Comparison of ENCODE assay signal across 22 mouse cellular contexts in genomic region chr4:44880065-44880623, GRCm38 (mm10).
A peak's percentile ranks its signal among the peaks of the same experiment; 100 is the strongest.
DNase-seq lines count a peak whose midpoint lies in the region; ATAC-seq and TF ChIP-seq lines count a peak whose summit lies in the region.
"Had no signal": no experiment of that assay in that cellular context is flagged by ENCODE, and none has a peak within 500 bp of the region (broad histone marks: within the 10 kb centered on the region; RNA-seq: fewer than 3 reads in every experiment).

No protein-coding gene starts in this region.

- ATAC-seq in forebrain, postnatal 0 days, result no peak
- no peak for ATAC-seq in neural tube, embryonic 11.5 days (ENCODE audit: insufficient read depth, low FRiP score, low TSS enrichment)
- no peak for ATAC-seq in neural tube, embryonic 15.5 days (ENCODE audit: low FRiP score)
- ATAC-seq: CD4-positive, CD25-positive, alpha-beta regulatory T cell, adult 4 months; intestine, embryonic 16.5 days; liver, embryonic 12.5 days had no signal

- H3K27ac ChIP-seq in forebrain, embryonic 10.5 days, result no peak overlapping the region
- H3K27ac ChIP-seq in forebrain, postnatal 0 days (ENCODE audit: low read depth, low read length), result no peak overlapping the region
- no peak overlapping the region for H3K27ac ChIP-seq in neural tube, embryonic 11.5 days (ENCODE audit: low read depth, low read length)
- no peak overlapping the region for H3K27ac ChIP-seq in neural tube, embryonic 15.5 days (replicated peaks)
- H3K27ac ChIP-seq: embryonic facial prominence, embryonic 13.5 days; heart, embryonic 13.5 days; kidney, postnatal 0 days; limb, embryonic 10.5 days; liver, embryonic 12.5 days; lung, embryonic 15.5 days; macrophage; stomach, embryonic 15.5 days had no signal

- no peaks in the 10 kb centered on the region for H3K9me3 ChIP-seq in forebrain, embryonic 10.5 days
- no peaks in the 10 kb centered on the region for H3K9me3 ChIP-seq in forebrain, postnatal 0 days (ENCODE audit: low read length)
- no peaks in the 10 kb centered on the region for H3K9me3 ChIP-seq in neural tube, embryonic 11.5 days (ENCODE audit: control insufficient read depth, low read length)
- no peaks in the 10 kb centered on the region for H3K9me3 ChIP-seq in neural tube, embryonic 15.5 days (replicated peaks)
- H3K9me3 ChIP-seq: embryonic facial prominence, embryonic 13.5 days; heart, embryonic 13.5 days; limb, embryonic 10.5 days; liver, embryonic 12.5 days; lung, embryonic 15.5 days; stomach, embryonic 15.5 days had no signal

- no peak for TF ChIP-seq CTCF in forebrain, postnatal 0 days (IDR thresholded peaks at IDR 0.05; ENCODE audit: low read depth)

- DNase-seq in forebrain, embryonic 10.5 days (ENCODE audit: extremely low spot score, low spot score), result peak; percentile 18
- no peak for DNase-seq in forebrain, postnatal 0 days
- DNase-seq in neural tube, embryonic 11.5 days (ENCODE audit: low spot score), result peak; percentile 16
- peak; percentile 11 for DNase-seq in mesoderm, embryonic 11.5 days (ENCODE audit: low read depth, low spot score)
- DNase-seq in kidney, adult 9 months, result no peak
- no peak for DNase-seq in adrenal gland, adult (ENCODE audit: inconsistent age in 2 of 2, low spot score in 1 of 2)
- DNase-seq in thymus, postnatal 10 days (ENCODE audit: low spot score in 2 of 2), result no peak
- DNase-seq: cerebellum, postnatal 14 days; heart, postnatal 36 days; retina, postnatal 1 day; thymus, postnatal 36 days had no signal

- H3K4me1 ChIP-seq in forebrain, embryonic 10.5 days, result peaks cover 17% of the 10 kb centered on the region
- H3K4me1 ChIP-seq in forebrain, postnatal 0 days (ENCODE audit: insufficient read depth), result no peaks in the 10 kb centered on the region
- H3K4me1 ChIP-seq in neural tube, embryonic 11.5 days (ENCODE audit: control insufficient read depth, insufficient read depth, low read length), result no peaks in the 10 kb centered on the region
- H3K4me1 ChIP-seq in neural tube, embryonic 15.5 days, result 0 out of 2 replicates have a peak, but pooled peaks cover 2% of the 10 kb centered on the region
- H3K4me1 ChIP-seq: limb, embryonic 10.5 days; liver, embryonic 12.5 days; lung, embryonic 15.5 days; stomach, embryonic 15.5 days had no signal

- H3K4me3 ChIP-seq in forebrain, embryonic 10.5 days, result no peak overlapping the region
- no peak overlapping the region for H3K4me3 ChIP-seq in forebrain, postnatal 0 days (ENCODE audit: low read depth, low read length)
- H3K4me3 ChIP-seq in neural tube, embryonic 11.5 days (ENCODE audit: low read depth, low read length), result no peak overlapping the region
- H3K4me3 ChIP-seq in neural tube, embryonic 15.5 days (replicated peaks), result no peak overlapping the region
- H3K4me3 ChIP-seq: embryonic facial prominence, embryonic 13.5 days; heart, embryonic 13.5 days; limb, embryonic 10.5 days; liver, embryonic 12.5 days; lung, embryonic 15.5 days; stomach, embryonic 15.5 days had no signal

- H3K27me3 ChIP-seq in forebrain, embryonic 10.5 days (ENCODE audit: poor library complexity, severe bottlenecking), result no peaks in the 10 kb centered on the region
- no peaks in the 10 kb centered on the region for H3K27me3 ChIP-seq in forebrain, postnatal 0 days (ENCODE audit: insufficient read depth, low read length)
- no peaks in the 10 kb centered on the region for H3K27me3 ChIP-seq in neural tube, embryonic 11.5 days (ENCODE audit: control insufficient read depth, insufficient read depth, low read length)
- H3K27me3 ChIP-seq in neural tube, embryonic 15.5 days (replicated peaks), result no peaks in the 10 kb centered on the region
- H3K27me3 ChIP-seq: embryonic facial prominence, embryonic 13.5 days; heart, embryonic 13.5 days; liver, embryonic 12.5 days; lung, embryonic 15.5 days; stomach, embryonic 15.5 days had no signal

- 16% methylated on average over 7 of the region's 7 CpGs for WGBS in forebrain, embryonic 10.5 days
- WGBS in forebrain, postnatal 0 days, result 15% methylated on average over 7 of the region's 7 CpGs
- 37% methylated on average over 7 of the region's 7 CpGs for WGBS in neural tube, embryonic 11.5 days
- 28% methylated on average over 7 of the region's 7 CpGs for WGBS in neural tube, embryonic 15.5 days

- H3K9ac ChIP-seq in forebrain, postnatal 0 days, result no peak overlapping the region
- no peak overlapping the region for H3K9ac ChIP-seq in neural tube, embryonic 11.5 days (ENCODE audit: low read length)
- H3K9ac ChIP-seq in neural tube, embryonic 15.5 days (replicated peaks), result no peak overlapping the region
- H3K9ac ChIP-seq: embryonic facial prominence, embryonic 13.5 days; heart, embryonic 13.5 days; liver, embryonic 12.5 days; lung, embryonic 15.5 days; stomach, embryonic 15.5 days had no signal

- no peaks in the 10 kb centered on the region for H3K36me3 ChIP-seq in forebrain, embryonic 10.5 days (replicated peaks)
- H3K36me3 ChIP-seq in forebrain, postnatal 0 days (ENCODE audit: insufficient read depth), result no peaks in the 10 kb centered on the region
- H3K36me3 ChIP-seq in neural tube, embryonic 11.5 days (ENCODE audit: control insufficient read depth, insufficient read depth, low read length), result no peaks in the 10 kb centered on the region
- no peaks in the 10 kb centered on the region for H3K36me3 ChIP-seq in neural tube, embryonic 15.5 days
- H3K36me3 ChIP-seq: embryonic facial prominence, embryonic 13.5 days; heart, embryonic 13.5 days; limb, embryonic 10.5 days; liver, embryonic 12.5 days; lung, embryonic 15.5 days; stomach, embryonic 15.5 days had no signal

- no peak overlapping the region for H3K4me2 ChIP-seq in forebrain, postnatal 0 days (ENCODE audit: low read depth)
- no peak overlapping the region for H3K4me2 ChIP-seq in neural tube, embryonic 11.5 days (ENCODE audit: low read depth)
- H3K4me2 ChIP-seq in neural tube, embryonic 15.5 days, result no peak overlapping the region
- H3K4me2 ChIP-seq: embryonic facial prominence, embryonic 13.5 days; heart, embryonic 13.5 days; liver, embryonic 12.5 days; lung, embryonic 15.5 days; stomach, embryonic 15.5 days had no signal

Comparison
In these comparisons a context has a peak if more than half of its experiments do, and no peak if none do; other contexts are left out.
1. DNase-seq: peak in forebrain, embryonic 10.5 days (single experiment), neural tube, embryonic 11.5 days (single experiment) and mesoderm, embryonic 11.5 days (single experiment); none in forebrain, postnatal 0 days (single experiment), kidney, adult 9 months (single experiment), adrenal gland, adult (0 of 2) and thymus, postnatal 10 days (0 of 2).